Mouse (Mus musculus) megakaryocyte, embryonic 14.5 days (primary cell): ENCODE results near the gene Lekr1.

Experiments
- FLI1 ChIP-seq: IDR thresholded peaks from 2 replicates; pipeline ENCODE4 v1.6.1; 2012; ENCODE audit warnings: low read length, inconsistent platforms, mixed read lengths
- GATA1 ChIP-seq: IDR thresholded peaks from 3 replicates; pipeline ENCODE4 v1.6.1; 2012; ENCODE audit warnings: mixed read lengths, low read length, inconsistent platforms, borderline replicate concordance

DNA sequence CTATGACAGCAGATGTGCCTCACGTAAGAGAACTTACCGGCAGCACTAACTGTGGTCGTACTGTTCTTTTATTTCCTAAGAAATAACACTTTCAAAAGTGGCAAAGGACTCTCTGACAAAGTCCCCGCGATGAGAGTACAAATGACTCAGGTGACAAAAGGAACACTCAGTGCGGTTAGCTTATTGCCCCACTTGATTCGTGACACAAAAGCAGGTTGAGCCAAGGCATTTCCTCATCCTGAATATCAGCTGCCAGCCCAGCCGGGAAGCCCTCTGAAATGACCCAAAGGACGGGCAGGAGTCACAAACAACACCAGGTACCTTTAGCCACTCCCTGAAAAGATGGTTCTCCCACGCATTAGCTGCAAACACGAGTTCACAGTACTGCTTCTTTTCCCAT is 192.1 kb downstream of the Lekr1 start:
- no peak for TF ChIP-seq GATA1
- TF ChIP-seq FLI1 = no peak
